Mouse (Mus musculus): ENCODE data around the gene Gsg1. TPM values are rescaled to one million over a fixed set of nuclear protein-coding genes. Genes with fewer than 3 reads are reported as not detected.
A peak's percentile ranks its signal among the peaks of the same experiment; 100 is the strongest.

Gene Gsg1
- total RNA-seq, 2 experiments from 2014 or later, result 0.86 TPM; not detected in 1

DNA sequence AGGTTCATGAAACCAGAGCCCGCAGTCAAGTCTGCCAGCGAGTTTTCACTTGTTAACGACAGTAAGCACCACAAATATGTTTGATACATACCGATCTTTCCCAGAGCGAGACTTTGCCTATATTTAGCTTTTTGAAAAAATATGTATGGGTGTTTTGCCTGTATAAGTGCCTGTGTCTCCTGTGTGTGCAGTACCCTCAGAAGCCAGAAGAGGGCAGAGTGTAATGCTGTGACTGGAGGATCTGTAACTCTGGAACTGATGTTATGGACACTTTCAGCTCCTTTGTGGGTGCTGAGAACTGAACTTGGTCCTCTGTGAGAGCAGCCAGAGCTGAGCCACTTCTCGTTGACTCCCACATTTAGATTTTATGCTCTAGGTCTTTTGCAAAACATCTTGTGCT lies 10.0 kb upstream of the Gsg1 start:
- intact Hi-C loops (cut with DNase I), result no loop called here
- DNase-seq, result no peak

DNA sequence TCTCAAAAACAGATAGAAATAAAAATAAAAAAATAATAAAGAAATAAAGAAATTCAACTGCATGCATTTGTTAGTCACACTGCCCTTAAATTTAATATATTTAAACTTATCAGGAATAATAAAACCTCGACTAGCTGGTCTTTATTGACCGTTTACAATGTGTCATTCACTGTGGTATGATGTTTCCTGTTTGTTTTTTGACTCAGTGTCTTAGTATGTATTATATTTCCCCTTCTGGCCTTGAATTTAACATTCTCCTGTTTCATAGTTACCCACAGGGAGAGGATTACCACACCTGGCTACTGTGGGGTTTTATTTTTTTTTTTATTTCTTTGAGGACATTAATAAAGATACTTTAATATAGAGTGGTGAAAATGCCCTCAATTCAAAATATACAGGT lies 8.4 kb upstream of the Gsg1 start:
- DNase-seq, result no peak
- intact Hi-C loops (cut with DNase I), result no loop called here

DNA sequence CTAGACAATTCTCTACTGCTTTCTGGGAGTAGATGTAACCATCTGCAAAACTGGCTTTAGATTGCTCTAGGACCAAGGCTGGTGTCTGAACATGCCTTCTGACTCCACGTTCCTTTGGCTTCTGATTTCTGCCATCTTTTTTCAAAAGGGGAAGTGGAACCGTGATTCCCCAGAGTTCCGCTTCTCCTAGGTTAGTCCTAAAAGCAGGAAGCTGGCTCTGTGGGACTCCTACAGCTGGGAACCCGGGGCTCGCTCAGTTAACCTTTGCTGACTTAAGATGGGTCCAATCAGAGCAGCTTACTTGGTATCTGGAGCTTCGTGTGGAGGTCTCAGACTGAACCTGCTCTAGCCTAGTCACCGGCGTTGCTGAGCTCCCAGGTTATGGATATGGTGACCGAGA lies 7.0 kb upstream of the Gsg1 start:
- intact Hi-C loops (cut with DNase I), result no loop called here
- DNase-seq, result no peak

DNA sequence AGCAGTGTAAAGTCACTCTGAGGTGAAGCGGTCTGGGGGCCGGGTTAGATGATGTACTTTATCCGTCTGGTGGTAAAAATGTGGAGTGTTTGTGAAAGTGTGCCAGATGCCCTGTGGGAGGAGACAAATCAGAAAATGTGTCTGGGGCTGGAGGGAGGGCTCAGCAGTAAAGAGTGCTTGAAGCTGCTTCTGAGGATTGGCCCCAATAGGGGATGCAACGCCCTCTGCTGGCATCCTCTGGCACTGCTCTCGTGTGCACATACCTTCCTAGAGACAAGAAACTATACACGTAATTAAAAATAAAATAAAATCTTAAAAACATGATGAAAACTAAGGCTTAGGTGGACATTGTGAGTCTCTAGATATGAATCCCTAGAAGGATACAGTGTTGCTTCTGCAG lies 6.3 kb upstream of the Gsg1 start:
- intact Hi-C loops (cut with DNase I), result no loop called here
- DNase-seq, result no peak

DNA sequence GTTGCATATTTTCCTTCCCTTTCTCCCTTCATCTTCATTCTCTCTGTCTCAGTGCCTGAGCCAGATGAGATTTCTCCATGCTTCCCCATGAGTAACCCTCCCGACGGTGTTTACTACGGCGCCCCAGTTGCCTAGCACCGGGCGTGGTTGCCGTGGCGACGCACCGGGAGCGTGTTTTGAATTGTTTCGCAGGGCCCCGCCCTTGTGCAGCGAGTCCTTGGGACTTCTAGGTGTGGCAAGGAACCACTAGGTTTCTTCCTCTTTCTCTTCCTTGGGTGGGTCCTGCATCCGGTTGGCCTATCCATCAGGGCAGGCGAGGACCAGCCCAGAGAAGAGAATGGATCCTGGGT lies 1.4 kb downstream of the Gsg1 start:
- peak; percentile 85 to 86 for DNase-seq
- intact Hi-C loops (cut with DNase I), result no loop called here

DNA sequence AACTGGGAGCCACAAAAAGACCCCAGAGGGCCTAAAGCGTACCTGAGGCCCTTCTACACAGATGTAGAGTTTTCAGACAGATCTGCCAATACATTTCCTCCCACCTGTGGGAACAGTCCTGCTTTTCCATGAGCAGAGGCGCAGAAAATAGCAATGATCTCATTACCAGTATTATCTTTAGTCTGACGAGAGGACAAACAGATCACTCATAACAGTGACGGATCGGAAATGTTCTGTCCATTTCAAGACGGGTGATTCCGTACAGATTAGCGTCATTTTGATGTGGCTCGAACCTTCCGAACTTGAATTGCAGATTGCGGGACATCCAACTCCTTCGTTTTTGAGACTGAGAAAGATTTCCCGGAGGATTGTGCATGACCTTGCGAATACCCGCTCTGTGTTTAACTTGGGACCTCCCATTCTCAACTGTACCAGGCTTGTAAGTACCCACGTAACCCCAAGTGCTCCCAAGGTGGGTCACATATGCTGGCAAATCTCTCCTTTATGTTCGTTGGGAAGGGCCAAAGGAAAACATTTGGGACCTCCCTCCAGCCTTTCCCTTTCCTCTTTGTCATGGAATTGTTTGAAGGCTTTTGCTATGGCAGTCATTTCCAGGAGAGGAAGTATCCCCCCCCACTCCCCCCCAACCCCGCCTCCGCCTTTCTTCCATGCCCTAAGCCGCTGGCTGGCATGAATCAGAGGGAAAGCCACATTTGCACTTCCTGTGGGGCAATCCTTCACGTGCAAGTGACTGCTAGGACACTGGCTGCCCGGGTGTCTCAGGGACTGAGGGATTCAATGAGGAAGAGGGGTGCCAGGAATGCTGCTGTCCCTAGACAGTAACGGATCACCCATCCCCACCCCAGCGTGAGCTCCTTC lies 2.1 kb downstream of the Gsg1 start:
- intact Hi-C loops (cut with DNase I), result no loop called here
- DNase-seq, result no peak

DNA sequence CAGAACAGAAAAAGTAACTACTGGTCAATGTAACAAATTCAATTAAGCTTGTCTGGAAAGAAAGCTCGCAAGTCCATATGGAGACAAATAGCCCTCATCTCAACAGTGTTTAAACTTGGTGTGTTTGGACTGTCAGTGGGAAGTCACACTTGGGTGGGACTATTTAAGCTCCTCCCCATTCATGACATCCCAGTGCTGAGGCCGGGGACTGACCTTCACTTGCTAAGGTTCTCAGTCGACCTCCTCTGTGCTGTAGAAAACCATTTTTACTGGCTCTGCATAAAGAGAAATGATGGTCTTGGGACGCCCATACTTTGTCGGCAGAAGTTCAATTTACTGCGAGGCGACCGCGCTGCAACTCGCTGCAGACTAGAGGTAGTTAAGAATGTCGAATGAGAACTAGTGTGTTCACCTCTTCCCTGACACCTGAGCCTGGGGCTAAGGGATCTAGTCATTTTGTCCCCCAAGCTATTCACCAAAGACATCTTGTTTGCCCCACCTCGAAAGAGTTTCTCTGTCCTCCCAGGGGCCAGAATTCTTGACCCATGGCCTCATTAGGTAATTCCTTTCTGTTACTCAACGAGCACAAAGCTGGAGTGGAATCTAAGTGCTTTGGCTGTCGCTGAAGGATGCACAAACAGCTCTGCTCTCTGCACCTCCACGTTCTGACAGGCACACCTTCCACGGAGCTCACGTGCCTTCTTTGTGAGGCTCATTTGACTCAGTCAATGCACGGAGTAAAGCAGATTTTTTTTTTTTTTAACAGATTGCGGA lies 3.0 kb downstream of the Gsg1 start:
- intact Hi-C loops (cut with DNase I), result no loop called here

DNA sequence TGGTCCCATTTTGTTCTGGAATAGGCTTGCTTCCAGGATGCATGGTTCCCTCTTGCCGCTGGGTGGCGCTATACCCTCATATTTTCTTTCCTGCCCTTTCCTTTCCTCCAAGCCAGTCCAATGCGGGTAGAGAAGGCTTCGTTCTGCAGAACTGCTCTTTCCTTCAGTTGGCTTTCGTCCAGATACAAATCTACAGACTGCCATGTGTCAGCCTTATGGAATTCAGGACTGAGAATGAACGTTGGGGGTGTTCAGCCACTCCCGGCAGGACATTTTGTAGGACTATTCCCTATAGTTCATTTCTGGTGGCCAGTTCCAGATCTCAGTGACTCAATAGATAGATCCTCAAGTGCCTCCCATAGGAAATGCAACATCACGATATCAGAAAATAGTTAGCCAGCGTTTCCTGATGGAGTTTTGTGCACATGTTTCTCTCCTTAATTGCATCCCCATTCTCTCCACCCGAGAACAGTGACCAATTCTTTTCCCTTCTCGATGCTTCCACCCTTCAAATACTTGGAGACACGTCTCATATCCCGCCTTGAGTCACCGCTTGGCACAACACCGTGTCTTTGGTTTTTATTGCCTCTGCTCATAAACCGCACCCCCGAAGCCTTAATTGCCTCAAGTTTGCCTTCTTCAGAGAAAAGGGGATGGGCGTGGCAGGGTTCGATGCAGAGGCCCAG lies 4.2 kb downstream of the Gsg1 start:
- DNase-seq, result peak; percentile 73 to 81
- intact Hi-C loops (cut with DNase I), result loop anchor here (1.0 to 5.0 kb wide), 3 partner anchors 127 to 577 kb away; no protein-coding TSS in a partner anchor

More for the DNA sequence above, 3.0 kb downstream of the Gsg1 start:
- DNase-seq, result no peak

DNA sequence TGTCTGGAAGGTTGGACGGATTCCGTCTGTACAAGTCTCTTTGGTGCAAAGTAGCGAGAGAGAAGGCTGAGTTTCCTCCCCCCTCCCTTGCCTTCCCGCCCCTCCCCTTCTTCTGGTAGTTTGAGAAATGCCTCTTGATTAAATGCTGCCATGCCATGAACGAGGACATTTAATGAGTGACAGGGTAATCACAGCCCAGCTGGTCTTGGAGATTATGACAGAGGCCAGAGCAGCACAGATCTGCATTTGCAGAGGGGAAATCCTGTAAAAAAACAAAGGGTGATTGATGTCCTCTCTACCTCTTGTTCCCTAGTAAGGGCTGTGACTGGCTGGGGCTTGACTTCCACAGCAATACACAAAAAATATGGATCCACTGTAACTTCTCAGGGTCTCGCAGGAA lies 6.3 kb downstream of the Gsg1 start:
- DNase-seq, result no peak
- intact Hi-C loops (cut with DNase I), result loop anchor here (5.0 kb wide), 1 partner anchor 579 kb away; no protein-coding TSS in a partner anchor

DNA sequence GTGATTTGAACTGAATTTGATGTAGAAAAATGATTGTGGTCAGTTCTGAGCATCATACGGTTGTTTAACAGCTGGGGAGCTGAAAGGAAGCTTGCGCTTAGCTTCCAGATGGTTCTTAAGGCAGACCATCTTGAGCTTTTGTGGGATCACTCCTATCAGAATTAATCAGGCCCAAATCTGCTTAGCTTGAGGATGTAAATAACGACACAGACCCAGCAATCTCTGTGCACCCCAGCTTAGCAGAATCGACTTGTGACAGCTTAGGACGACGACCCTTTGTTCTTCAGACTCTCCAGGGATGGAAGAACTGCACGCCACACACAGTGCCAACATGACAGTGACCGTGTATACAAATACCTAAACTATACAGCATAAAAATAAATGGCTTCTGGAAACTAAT lies 8.6 kb downstream of the Gsg1 start:
- DNase-seq, result no peak
- intact Hi-C loops (cut with DNase I), result loop anchor here (5.0 kb wide), 1 partner anchor 582 kb away; no protein-coding TSS in a partner anchor

DNA sequence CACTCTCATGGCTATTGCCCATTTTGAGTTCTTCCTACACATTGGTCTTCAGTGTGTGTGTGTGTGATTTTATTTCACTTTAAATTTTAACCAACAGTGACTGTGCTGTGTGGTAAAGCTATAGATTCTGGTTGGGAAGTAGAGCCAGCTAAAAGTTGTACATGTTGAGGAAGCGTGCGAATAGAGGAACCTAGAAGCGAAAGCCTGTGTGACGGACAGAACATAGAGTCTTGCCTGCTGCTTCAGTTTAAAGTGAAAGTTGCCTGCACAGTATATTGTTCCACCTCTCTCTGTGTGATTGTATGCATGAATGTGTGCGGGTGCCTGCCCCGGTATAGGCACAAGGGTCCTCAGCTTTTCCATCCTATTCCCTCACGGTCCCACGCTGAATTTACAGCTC lies 13.8 kb downstream of the Gsg1 start:
- no peak for DNase-seq
- intact Hi-C loops (cut with DNase I), result no loop called here

DNA sequence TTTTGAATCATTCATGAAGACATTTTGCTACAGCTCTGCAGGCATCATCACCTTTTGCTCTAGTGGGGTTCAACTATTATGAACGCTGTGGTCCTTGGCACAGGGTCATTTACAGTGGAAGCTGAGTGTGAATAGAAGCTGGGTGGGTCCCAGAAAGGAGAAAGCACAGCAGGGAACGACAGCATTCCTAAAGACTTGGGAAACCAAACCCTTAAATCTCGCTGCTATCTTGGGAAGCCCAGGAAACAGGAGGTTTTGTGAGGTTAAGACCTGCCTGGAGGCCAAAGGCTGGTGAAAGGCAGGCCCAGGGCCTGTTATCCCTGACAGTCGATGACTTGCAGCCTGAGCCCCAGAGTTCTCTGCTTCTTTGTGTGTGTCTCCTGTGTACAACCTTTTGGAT lies 15.9 kb downstream of the Gsg1 start:
- no peak for DNase-seq
- intact Hi-C loops (cut with DNase I), result loop anchor here (5.0 kb wide), 1 partner anchor 151 kb away; no protein-coding TSS in a partner anchor

DNA sequence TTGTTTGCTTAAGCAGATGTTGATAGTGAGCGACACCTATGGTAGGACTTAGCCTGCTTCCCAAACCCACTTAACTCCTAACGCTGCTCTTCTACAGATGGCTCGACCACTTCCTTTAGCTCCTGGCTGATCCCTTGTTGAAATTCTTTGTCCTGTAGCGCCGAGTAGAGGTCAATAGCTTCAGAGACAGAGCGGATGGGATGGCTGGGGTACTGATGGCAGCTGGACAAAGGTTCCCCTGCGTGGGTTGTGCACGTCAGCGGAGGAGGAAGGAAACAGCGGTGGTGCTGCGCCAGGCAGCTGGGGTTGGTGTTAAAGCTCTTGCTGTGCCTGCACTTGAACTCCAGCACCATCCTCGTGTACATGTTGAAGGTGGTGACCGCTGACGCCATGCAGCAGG lies 16.8 kb downstream of the Gsg1 start:
- intact Hi-C loops (cut with DNase I), result loop anchor here (2.0 to 5.0 kb wide), 2 partner anchors 89 to 150 kb away; no protein-coding TSS in a partner anchor
- DNase-seq, result peak; percentile 20 to 26

DNA sequence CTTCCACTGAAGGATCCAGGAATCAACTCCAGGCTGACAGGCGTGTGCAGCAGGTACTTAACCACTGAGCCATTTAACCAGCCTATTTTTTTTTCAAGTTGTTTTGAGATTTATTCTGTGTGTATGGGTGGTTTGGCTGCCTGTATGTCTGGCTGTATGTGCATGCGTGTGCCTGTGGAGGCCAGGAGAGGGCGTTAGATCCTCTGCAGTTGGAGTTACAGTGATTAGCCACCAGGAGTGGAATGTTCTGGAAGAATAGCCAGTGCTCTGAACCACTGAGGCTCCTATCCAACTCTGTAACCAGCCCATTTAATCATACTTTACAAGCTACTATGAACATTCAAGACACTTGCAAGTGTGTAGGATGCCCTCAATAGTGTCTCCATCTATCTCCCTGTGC lies 17.6 kb downstream of the Gsg1 start:
- intact Hi-C loops (cut with DNase I), result loop anchor here (2.0 to 5.0 kb wide), 2 partner anchors 88 to 149 kb away; no protein-coding TSS in a partner anchor
- no peak for DNase-seq

DNA sequence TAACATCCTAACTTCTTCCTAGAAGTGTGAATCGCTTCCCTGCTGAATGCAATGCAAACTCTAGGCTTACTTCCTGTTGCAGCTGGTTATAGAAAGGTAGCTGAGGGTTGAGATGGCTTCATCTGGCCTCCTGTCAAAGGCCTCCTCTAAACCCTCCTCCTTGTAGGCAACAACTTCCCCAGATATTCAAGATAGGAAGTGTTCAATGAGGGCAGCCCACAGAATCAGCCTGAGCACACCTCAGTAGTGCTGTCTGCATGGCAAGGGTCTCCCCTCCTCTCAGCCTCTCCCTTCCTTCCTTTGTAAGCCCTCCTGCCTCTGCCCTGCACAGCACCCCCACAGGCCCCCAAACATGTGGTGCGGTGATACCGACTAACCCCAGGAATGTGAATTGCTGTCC lies 18.4 kb downstream of the Gsg1 start:
- no peak for DNase-seq
- intact Hi-C loops (cut with DNase I), result loop anchor here (2.0 to 5.0 kb wide), 2 partner anchors 87 to 148 kb away; no protein-coding TSS in a partner anchor

DNA sequence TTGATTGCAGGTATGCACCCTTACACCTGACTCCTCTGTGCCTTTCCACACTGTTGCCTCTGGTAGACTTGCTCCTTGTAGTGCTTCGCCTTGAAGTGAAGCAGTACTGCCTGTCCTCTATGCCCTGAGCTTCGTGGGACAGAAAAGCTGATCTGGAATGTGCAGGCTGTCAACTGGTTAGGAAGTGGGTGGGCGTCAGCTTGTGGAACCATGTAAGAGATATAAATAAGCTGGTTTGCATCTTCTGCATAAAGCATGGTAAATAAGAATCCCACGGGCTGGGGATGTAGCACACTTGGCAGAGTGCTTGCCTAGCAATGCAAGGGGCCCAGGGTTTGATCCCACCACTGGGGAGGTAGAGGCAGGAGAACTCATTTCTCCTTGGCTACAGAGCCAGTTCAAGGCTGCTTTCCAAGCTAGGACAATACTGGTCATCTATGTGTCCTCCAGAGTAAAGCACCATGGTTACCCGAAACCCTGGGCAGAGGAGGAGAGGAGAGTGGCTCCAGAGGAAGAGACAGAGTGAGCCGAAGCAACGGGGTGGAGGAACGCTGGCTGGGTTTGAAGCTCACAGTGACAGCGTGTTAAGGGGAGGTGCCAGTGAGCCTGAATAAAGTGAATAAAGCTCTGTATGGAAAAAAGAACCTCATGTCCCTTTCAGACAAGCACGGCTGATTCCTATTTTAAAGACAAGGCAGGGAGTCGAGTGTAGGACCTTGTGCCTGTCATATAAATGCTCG lies 21.5 kb downstream of the Gsg1 start:
- DNase-seq, result no peak
- intact Hi-C loops (cut with DNase I), result no loop called here

DNA sequence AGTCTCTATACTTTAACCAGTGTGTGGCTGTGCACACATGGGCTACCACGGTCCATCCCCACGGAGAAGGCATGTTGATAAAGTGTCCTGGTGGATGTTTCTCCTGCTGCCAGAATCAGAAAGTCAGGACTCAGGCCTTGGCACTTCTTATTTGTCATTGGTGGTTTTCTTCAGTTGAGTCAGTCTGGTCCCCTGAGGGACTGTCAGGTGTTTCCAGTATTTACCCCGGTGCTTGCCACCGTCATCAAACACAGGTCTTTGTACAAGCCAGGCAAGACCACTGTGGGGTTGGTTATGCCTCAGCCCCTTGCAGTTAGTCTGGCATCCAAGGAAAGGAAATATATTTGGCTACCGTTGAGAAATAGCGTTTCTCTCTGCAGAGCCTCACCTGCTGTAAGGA lies 23.6 kb downstream of the Gsg1 start:
- intact Hi-C loops (cut with DNase I), result no loop called here
- no peak for DNase-seq

DNA sequence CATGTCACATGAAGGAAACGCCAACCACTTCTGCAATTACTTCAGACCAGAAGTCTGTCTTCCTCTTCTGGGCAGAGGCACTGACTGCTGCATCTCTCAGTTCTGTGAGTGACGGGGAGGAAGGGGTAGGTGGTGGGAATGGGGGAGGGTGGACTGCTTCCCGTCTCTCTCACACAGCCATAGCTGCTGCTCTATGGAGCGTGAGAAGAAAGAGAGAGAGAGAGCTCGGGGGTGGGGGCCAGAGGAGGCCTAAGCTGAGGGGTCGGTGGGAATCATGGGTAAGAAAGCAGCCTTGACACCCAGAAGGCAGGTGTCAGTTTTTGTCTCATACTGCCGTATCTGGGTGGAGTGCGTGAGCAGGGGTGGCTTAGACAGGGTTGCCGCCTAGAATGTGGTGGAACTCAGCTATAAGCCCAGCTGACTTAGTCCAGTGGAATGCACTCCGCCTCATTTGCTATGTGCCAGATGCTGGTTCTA lies 25.6 kb downstream of the Gsg1 start:
- intact Hi-C loops (cut with DNase I), result no loop called here
- DNase-seq, result no peak

DNA sequence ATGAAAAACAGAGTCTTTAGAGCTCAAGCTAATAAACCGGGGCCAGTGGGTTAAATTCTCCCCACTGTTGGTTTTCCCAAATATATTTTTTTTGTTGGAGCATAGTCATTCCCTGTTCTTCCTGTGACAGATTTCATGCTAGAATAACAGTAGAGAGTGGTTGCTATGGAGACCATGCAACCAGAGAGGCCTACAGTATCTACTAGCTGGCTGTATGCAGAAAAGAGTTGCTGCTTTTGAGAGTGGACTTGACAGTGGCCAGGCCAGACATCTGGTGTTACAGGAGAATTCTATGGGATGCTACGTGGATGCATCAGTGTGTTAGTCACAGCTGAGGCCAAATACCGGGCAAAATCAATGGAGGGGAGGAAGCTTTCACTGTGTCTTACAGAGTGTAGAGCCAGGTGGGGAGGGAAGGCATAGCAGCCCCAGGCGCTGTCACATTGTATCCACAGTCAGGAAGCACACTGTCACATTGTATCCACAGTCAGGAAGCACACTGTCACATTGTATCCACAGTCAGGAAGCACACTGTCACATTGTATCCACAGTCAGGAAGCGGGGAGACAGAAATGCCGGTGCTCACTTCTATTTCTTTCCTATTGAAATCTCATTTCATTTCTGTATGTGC lies 30.2 kb downstream of the Gsg1 start:
- intact Hi-C loops (cut with DNase I), result no loop called here
- no peak for DNase-seq

DNA sequence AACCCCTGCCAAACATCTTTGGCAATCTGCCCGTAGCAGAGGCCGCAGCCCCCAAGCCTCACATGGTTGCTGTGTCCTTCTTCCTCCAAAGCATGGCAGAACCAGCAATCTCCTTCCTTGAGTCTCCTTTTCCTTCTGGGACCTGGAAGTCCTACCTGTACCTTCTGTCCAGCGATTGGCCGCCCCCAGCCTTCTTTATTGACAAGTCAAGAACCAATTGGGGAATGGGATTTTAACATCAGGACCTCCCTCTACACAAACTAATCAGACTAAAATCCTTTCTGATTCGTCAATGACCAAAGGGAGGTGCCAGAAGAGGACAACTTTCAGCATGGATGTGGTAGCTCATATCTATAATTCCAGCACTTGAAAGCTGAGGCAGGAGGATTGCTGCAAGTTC lies 34.2 kb downstream of the Gsg1 start:
- no peak for DNase-seq
- intact Hi-C loops (cut with DNase I), result no loop called here
